Mouse (Mus musculus) erythroblast, embryonic 14.5 days (primary cell): ENCODE measurements around the gene Ahctf1.

ENCODE experiments used
- GATA1 ChIP-seq: IDR thresholded peaks from 2 replicates; pipeline ENCODE4 v1.6.1; 2012; ENCODE audit warnings: low read length, inconsistent platforms, mixed read lengths
- TAL1 ChIP-seq: IDR thresholded peaks from 3 replicates; pipeline ENCODE4 v1.6.1; 2012; ENCODE audit warnings: low read length, inconsistent platforms, mixed read lengths

DNA sequence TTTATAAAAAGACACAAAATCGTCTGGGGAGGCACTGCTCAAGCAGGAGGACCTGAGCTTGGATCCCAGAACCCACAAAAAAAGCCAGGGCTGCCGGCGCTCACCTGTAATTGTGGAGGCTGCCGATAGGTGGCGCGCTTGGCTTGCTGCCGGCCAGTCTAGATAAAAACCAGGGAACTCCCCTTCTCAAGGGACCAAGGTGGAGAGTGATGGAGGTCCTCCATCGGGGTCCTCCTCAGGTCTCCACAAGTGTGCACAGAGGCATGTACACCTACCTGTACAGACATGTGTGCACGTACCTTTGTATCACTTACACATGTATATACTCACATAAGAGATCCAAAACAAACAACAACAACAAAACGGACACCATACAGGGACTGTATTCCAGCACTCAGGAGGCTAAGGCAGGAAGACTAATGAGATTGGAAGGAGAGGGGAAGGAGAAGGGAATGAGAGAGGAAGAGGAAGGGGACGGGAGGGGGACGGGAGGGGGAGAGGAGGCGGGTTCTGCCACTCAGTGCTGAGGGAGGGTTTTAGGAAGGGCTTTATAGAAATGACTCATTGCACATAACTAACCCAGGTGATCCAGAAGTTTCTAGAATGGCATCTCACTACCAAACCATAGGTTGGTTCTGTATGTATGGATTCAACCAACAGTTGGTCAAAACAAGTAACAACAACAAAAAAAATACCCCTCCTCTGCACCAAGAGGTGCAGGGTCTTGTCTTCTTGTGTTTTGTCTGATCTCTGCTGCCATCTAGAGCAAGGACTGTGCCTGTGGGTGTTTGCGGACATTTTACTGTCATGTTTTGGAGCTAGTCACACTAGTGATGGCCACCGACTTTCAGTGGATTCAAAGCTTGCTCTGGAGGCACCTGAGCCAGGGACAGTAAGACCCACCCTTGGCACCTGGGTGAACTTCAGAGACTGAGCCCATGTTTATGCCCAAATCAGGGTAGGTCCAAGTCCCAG lies 68.7 kb downstream of the Ahctf1 start:
- TF ChIP-seq GATA1: no peak
- no peak for TF ChIP-seq TAL1
